Mouse (Mus musculus) liver, embryonic 14.5 days (tissue): ENCODE measurements at regions not wholly inside any gene's neighbourhood (a gene's known extent, or its start where the extent isn't known, plus 50 kb on each side); places are given as distances from the start of the nearest gene placed in this dataset.

Experiments used
- CTCF ChIP-seq: IDR thresholded peaks from 2 replicates; pipeline ENCODE4 v1.5.1; 2016; ENCODE audit warnings: antibody characterized with exemption, low read depth, control low read depth
- EP300 ChIP-seq: IDR thresholded peaks from 2 replicates; pipeline ENCODE4 v1.6.1; 2016; ENCODE audit warnings: antibody characterized with exemption, low read depth

GRCm38 (mm10) chr1:75656592-75656991 is 110.5 kb downstream of the Slc4a3 start:
- TF ChIP-seq CTCF (no peak), EP300 (no peak)
